Mouse (Mus musculus) erythroblast, embryonic 14.5 days (primary cell): ENCODE data around the gene Ddah1.

Experiments used
- GATA1 ChIP-seq: IDR thresholded peaks from 2 replicates; pipeline ENCODE4 v1.6.1; 2012; ENCODE audit warnings: low read length, inconsistent platforms, mixed read lengths
- TAL1 ChIP-seq: IDR thresholded peaks from 3 replicates; pipeline ENCODE4 v1.6.1; 2012; ENCODE audit warnings: low read length, inconsistent platforms, mixed read lengths

- TF ChIP-seq GATA1 (no peak), TAL1 (no peak)
Observed at GRCm38 (mm10) chr3:145906582-145906981, 148.1 kb downstream of the Ddah1 start.
